ENCODE assay signal across 14 mouse cellular contexts in the genomic region with DNA sequence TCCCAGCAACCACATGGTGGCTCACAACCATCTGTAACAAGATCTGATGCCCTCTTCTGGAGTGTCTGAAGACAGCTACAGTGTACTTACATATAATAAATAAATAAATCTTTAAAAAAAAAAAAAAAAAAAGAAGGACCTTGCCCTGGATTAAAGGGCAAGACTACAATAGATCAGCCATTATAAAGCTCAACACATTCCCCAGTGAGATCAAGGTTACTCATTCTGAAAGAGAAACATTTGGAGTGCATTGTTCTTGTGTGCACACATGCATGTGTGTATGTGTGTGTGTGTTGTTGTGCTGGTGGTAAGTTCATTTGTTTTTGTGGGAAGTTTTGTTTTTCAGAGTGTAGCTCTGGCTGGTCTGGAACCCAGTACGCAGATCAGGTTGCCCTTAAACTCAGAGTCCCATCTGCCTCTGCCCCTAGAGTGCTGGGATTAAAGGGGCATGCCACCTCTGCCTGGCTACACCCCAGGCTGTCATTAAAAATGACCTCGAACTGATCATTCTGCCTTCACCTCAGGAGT.
"Had no signal": no experiment of that assay in that cellular context is flagged by ENCODE, and none has a peak within 500 bp of the region (broad histone marks: within the 10 kb centered on the region; RNA-seq: fewer than 3 reads in every experiment).

No protein-coding gene starts in this region.

- H3K9me3 ChIP-seq: hindbrain, embryonic 15.5 days; limb, embryonic 12.5 days; liver, embryonic 13.5 days; midbrain, embryonic 13.5 days; neural tube, embryonic 12.5 days had no signal

- H3K4me1 ChIP-seq: hindbrain, embryonic 15.5 days; limb, embryonic 12.5 days; midbrain, embryonic 13.5 days; neural tube, embryonic 12.5 days had no signal

- H3K4me3 ChIP-seq: hindbrain, embryonic 15.5 days; layer of hippocampus, adult 2 months; limb, embryonic 12.5 days; liver, embryonic 13.5 days; lung, embryonic 15.5 days; midbrain, embryonic 13.5 days; myocyte; neural tube, embryonic 12.5 days had no signal

- DNase-seq: liver; liver, embryonic 13.5 days; liver, postnatal 0 days; lung, postnatal 14 days; spleen, adult 18-20 months; thymus, adult 18-20 months; thymus, postnatal 25 days had no signal

- ATAC-seq: liver, postnatal 0 days; midbrain, embryonic 13.5 days had no signal

- H3K4me2 ChIP-seq: hindbrain, embryonic 15.5 days; limb, embryonic 12.5 days; liver, embryonic 13.5 days; lung, embryonic 15.5 days; midbrain, embryonic 13.5 days; neural tube, embryonic 12.5 days had no signal

- H3K36me3 ChIP-seq: hindbrain, embryonic 15.5 days; midbrain, embryonic 13.5 days; neural tube, embryonic 12.5 days had no signal

- H3K27ac ChIP-seq: hindbrain, embryonic 15.5 days; layer of hippocampus, adult 2 months; limb, embryonic 12.5 days; liver, embryonic 13.5 days; lung, embryonic 15.5 days; midbrain, embryonic 13.5 days; neural tube, embryonic 12.5 days had no signal

- H3K27me3 ChIP-seq: hindbrain, embryonic 15.5 days; limb, embryonic 12.5 days; lung, embryonic 15.5 days; neural tube, embryonic 12.5 days had no signal

- H3K9ac ChIP-seq: hindbrain, embryonic 15.5 days; limb, embryonic 12.5 days; liver, embryonic 13.5 days; liver, postnatal 0 days; lung, embryonic 15.5 days; midbrain, embryonic 13.5 days; neural tube, embryonic 12.5 days had no signal
